Mouse (Mus musculus): ENCODE data around the gene Klhl11.

DNA sequence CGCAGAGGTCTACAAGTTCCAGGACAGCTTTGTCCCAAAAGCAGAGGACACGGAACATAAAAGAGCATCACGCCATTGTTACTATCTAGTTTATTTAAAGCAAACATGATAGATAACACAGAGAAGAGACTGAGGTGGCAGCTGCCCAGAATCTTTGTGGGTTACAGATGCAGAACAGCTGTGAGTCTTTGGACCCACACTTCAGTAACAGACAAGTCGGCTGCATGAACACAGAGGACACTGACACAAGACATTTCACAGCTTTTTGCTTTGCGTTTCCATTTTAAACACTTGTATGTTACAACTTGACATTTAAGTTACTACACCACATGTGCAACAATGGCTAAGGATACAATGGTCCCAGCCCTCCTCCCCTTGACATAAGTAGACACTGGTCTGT lies 3.7 kb upstream of the Klhl11 start:
- TF ChIP-seq CTCF (conservative IDR thresholded peaks at IDR 0.05; ENCODE audit: insufficient read depth, insufficient read length, low read depth, low read length) = no peak
- TF ChIP-seq POLR2A (IDR thresholded peaks at IDR 0.05; ENCODE audit: low read depth, low read length) = no peak

Measured in kidney, adult 2 months (tissue).